Mouse (Mus musculus) heart, embryonic 12.5 days (tissue): ENCODE measurements around the gene Ltbp2. TPM values are rescaled to one million over a fixed set of nuclear protein-coding genes. Genes with fewer than 3 reads are reported as not detected.

Experiments
- ATAC-seq: fragments of 200-750 bp; cut with Nextera tagmentation; 2 replicates; pipeline ENCODE4 v1.8.0; 2017; ENCODE audit warnings: moderate TSS enrichment, moderate library complexity; ENCODE audit not compliant: insufficient number of reproducible peaks, low FRiP score
- H3K27ac ChIP-seq: fragments of 300-500 bp; sonication (generic); 2 replicates; pipeline ENCODE4 v1.5.1; 2016; ENCODE audit warnings: mild to moderate bottlenecking, moderate library complexity; ENCODE audit not compliant: poor library complexity, severe bottlenecking
- H3K27me3 ChIP-seq: fragments of 300-500 bp; sonication (generic); replicated peaks from 2 replicates; pipeline ENCODE4 v1.6.1; 2016; ENCODE audit warnings: mild to moderate bottlenecking, moderate library complexity
- H3K36me3 ChIP-seq: fragments of 300-500 bp; sonication (generic); 2 replicates; pipeline ENCODE4 v1.6.1; 2016; ENCODE audit warnings: mild to moderate bottlenecking, moderate library complexity
- H3K4me1 ChIP-seq: fragments of 300-500 bp; sonication (generic); replicated peaks from 2 replicates; pipeline ENCODE4 v1.6.1; 2016; ENCODE audit warnings: mild to moderate bottlenecking
- H3K4me2 ChIP-seq: fragments of 300-500 bp; sonication (generic); 2 replicates; pipeline ENCODE4 v1.6.1; 2016; ENCODE audit warnings: mild to moderate bottlenecking, moderate library complexity
- H3K4me3 ChIP-seq: fragments of 300-500 bp; sonication (generic); 2 replicates; pipeline ENCODE4 v1.5.1; 2016; ENCODE audit warnings: mild to moderate bottlenecking
- H3K9ac ChIP-seq: fragments of 300-500 bp; sonication (generic); 2 replicates; pipeline ENCODE4 v1.6.1; 2016; ENCODE audit warnings: mild to moderate bottlenecking, moderate library complexity
- H3K9me3 ChIP-seq: fragments of 300-500 bp; sonication (generic); replicated peaks from 2 replicates; pipeline ENCODE4 v1.6.1; 2016; ENCODE audit warnings: mild to moderate bottlenecking, moderate library complexity
- WGBS: fragments of 180-500 bp; shearing (Covaris S2); methylation state at CpG from one replicate; pipeline ENCODE4 v1.1.7; 2016; 5-methylcytosine and 5-hydroxymethylcytosine counted together
- polyA plus RNA-seq: library from polyadenylated mRNA; unstranded; fragments of >200 nt; fragmentation: Nextera tagmentation; extraction: Ambion mirVana; gene quantifications from 2 replicates; pipeline ENCODE4 v1.2.1, GENCODE M21; 2016

Gene Ltbp2
- polyA plus RNA-seq, 1 experiment from 2014 or later = 0.68 TPM

- H3K4me3 ChIP-seq = no peak overlapping the region
- ATAC-seq = no peak
- H3K27me3 ChIP-seq = peaks cover 34% of the 10 kb centered on the region
- H3K9me3 ChIP-seq = no peaks in the 10 kb centered on the region
- no peaks in the 10 kb centered on the region for H3K36me3 ChIP-seq
- 80% methylated on average over 4 of the region's 4 CpGs for WGBS
- H3K4me2 ChIP-seq = no peak overlapping the region
- H3K27ac ChIP-seq = no peak overlapping the region
- peaks cover 7% of the 10 kb centered on the region; the same call in 1 of the 2 replicates for H3K4me1 ChIP-seq
- no peak overlapping the region for H3K9ac ChIP-seq
These were observed 21.2 kb downstream of the Ltbp2 start for GRCm38 (mm10) chr12:84855084-84855625.

- H3K4me2 ChIP-seq = no peak overlapping the region
- H3K27me3 ChIP-seq = peaks cover 40% of the 10 kb centered on the region
- no peak overlapping the region for H3K9ac ChIP-seq
- no peaks in the 10 kb centered on the region for H3K36me3 ChIP-seq
- peak; percentile 48; the same call in 1 of the 2 replicates for ATAC-seq
- H3K27ac ChIP-seq = no peak overlapping the region
- no peaks in the 10 kb centered on the region for H3K9me3 ChIP-seq
- peaks cover 7% of the 10 kb centered on the region; the same call in 1 of the 2 replicates for H3K4me1 ChIP-seq
- WGBS = 73% methylated on average over 4 of the region's 4 CpGs
- no peak overlapping the region for H3K4me3 ChIP-seq
These were observed 21.8 kb downstream of the Ltbp2 start for GRCm38 (mm10) chr12:84854392-84855033.

GRCm38 (mm10) chr12:84851403-84852040 lies 24.8 kb downstream of the Ltbp2 start:
- ATAC-seq = no peak
- H3K9me3 ChIP-seq = no peaks in the 10 kb centered on the region
- no peaks in the 10 kb centered on the region for H3K36me3 ChIP-seq
- no peak overlapping the region for H3K4me2 ChIP-seq
- H3K4me1 ChIP-seq = peaks cover 10% of the 10 kb centered on the region; the same call in 1 of the 2 replicates
- H3K27ac ChIP-seq = no peak overlapping the region
- peaks cover 47% of the 10 kb centered on the region for H3K27me3 ChIP-seq
- 52% methylated on average over 11 of the region's 11 CpGs for WGBS
- H3K4me3 ChIP-seq = no peak overlapping the region
- H3K9ac ChIP-seq = no peak overlapping the region

- H3K27me3 ChIP-seq = peaks cover 50% of the 10 kb centered on the region
These were observed 28.4 kb downstream of the Ltbp2 start for GRCm38 (mm10) chr12:84847882-84848281.

GRCm38 (mm10) chr12:84847480-84847879 lies 28.9 kb downstream of the Ltbp2 start:
- Histone ChIP-seq H3K4me1 (peaks cover 10% of the 10 kb centered on the region; the same call in 1 of the 2 replicates), H3K4me2 (no peak overlapping the region), H3K9me3 (no peaks in the 10 kb centered on the region), H3K27ac (no peak overlapping the region), H3K36me3 (no peaks in the 10 kb centered on the region), H3K9ac (no peak overlapping the region), H3K27me3 (peaks cover 50% of the 10 kb centered on the region), H3K4me3 (no peak overlapping the region)
- ATAC-seq = no peak
- 55% methylated on average over 7 of the region's 7 CpGs for WGBS

More at GRCm38 (mm10) chr12:84847882-84848281, 28.4 kb downstream of the Ltbp2 start:
- no peak overlapping the region for H3K27ac ChIP-seq
- H3K36me3 ChIP-seq = no peaks in the 10 kb centered on the region
- ATAC-seq = no peak
- no peak overlapping the region for H3K9ac ChIP-seq
- H3K4me1 ChIP-seq = peaks cover 10% of the 10 kb centered on the region; the same call in 1 of the 2 replicates
- 47% methylated on average over 6 of the region's 6 CpGs for WGBS
- H3K4me3 ChIP-seq = no peak overlapping the region
- no peak overlapping the region for H3K4me2 ChIP-seq
- H3K9me3 ChIP-seq = no peaks in the 10 kb centered on the region

- Histone ChIP-seq H3K27me3 (peaks cover 50% of the 10 kb centered on the region), H3K9ac (no peak overlapping the region), H3K36me3 (no peaks in the 10 kb centered on the region), H3K9me3 (no peaks in the 10 kb centered on the region), H3K27ac (no peak overlapping the region), H3K4me1 (peaks cover 7% of the 10 kb centered on the region; the same call in 1 of the 2 replicates), H3K4me2 (no peak overlapping the region), H3K4me3 (no peak overlapping the region)
- WGBS = 56% methylated on average over 9 of the region's 9 CpGs
- ATAC-seq = no peak
These were observed 29.7 kb downstream of the Ltbp2 start for GRCm38 (mm10) chr12:84846594-84847014.

- Histone ChIP-seq H3K9ac (0 out of 2 replicates have a peak overlapping the region, but pooled peaks have one; percentile 8), H3K4me3 (no peak overlapping the region), H3K9me3 (no peaks in the 10 kb centered on the region), H3K27ac (no peak overlapping the region), H3K27me3 (peaks cover 14% of the 10 kb centered on the region; the same call in 1 of the 2 replicates), H3K4me2 (no peak overlapping the region), H3K36me3 (no peaks in the 10 kb centered on the region), H3K4me1 (0 out of 2 replicates have a peak, but pooled peaks cover under 1% of the 10 kb centered on the region)
- ATAC-seq = no peak
- 59% methylated on average over 6 of the region's 6 CpGs for WGBS
These were observed 33.6 kb downstream of the Ltbp2 start for GRCm38 (mm10) chr12:84842706-84843105.

- Histone ChIP-seq H3K4me1 (no peaks in the 10 kb centered on the region), H3K4me3 (no peak overlapping the region), H3K9ac (no peak overlapping the region), H3K27me3 (peaks cover 13% of the 10 kb centered on the region; the same call in 1 of the 2 replicates), H3K27ac (no peak overlapping the region), H3K9me3 (no peaks in the 10 kb centered on the region), H3K4me2 (no peak overlapping the region), H3K36me3 (no peaks in the 10 kb centered on the region)
- ATAC-seq = no peak
- 84% methylated on average over 15 of the region's 15 CpGs for WGBS
These were observed 34.9 kb downstream of the Ltbp2 start for GRCm38 (mm10) chr12:84841158-84842140.

GRCm38 (mm10) chr12:84840734-84841133 lies 35.6 kb downstream of the Ltbp2 start:
- no peak overlapping the region for H3K27ac ChIP-seq
- H3K36me3 ChIP-seq = no peaks in the 10 kb centered on the region
- no peak overlapping the region for H3K9ac ChIP-seq
- H3K4me2 ChIP-seq = no peak overlapping the region
- no peaks in the 10 kb centered on the region for H3K4me1 ChIP-seq
- H3K4me3 ChIP-seq = no peak overlapping the region
- H3K9me3 ChIP-seq = no peaks in the 10 kb centered on the region
- WGBS = 72% methylated on average over 3 of the region's 3 CpGs
- no peak for ATAC-seq
- peaks cover 13% of the 10 kb centered on the region; the same call in 1 of the 2 replicates for H3K27me3 ChIP-seq

GRCm38 (mm10) chr12:84839965-84840364 lies 36.4 kb downstream of the Ltbp2 start:
- no peaks in the 10 kb centered on the region for H3K36me3 ChIP-seq
- H3K27ac ChIP-seq = no peak overlapping the region
- no peaks in the 10 kb centered on the region for H3K4me1 ChIP-seq
- peaks cover 13% of the 10 kb centered on the region; the same call in 1 of the 2 replicates for H3K27me3 ChIP-seq
- H3K9me3 ChIP-seq = no peaks in the 10 kb centered on the region
- H3K4me2 ChIP-seq = no peak overlapping the region
- WGBS = 65% methylated on average over 4 of the region's 4 CpGs
- ATAC-seq = no peak
- H3K9ac ChIP-seq = no peak overlapping the region
- no peak overlapping the region for H3K4me3 ChIP-seq
